Mouse (Mus musculus): Measurements from ENCODE around the gene Grk6.

GRCm38 (mm10) chr13:55411826-55412225, 33.0 kb upstream of the Grk6 start:
- TF ChIP-seq CTCF (IDR thresholded peaks at IDR 0.05; ENCODE audit: extremely low read depth, insufficient read depth, low read length) (no peak), POLR2A (IDR thresholded peaks at IDR 0.05; ENCODE audit: extremely low read depth, insufficient read depth, low read length) (no peak)

Measured in cortical plate, adult 2 months (tissue).